Mouse (Mus musculus) midbrain, embryonic 11.5 days (tissue): ENCODE measurements around the gene Snapc4. TPM values are rescaled to one million over a fixed set of nuclear protein-coding genes. Genes with fewer than 3 reads are reported as not detected.

Source experiments
- ATAC-seq: fragments of 200-750 bp; cut with Nextera tagmentation; 2 replicates; pipeline ENCODE4 v1.8.0; 2017; ENCODE audit warnings: moderate TSS enrichment, moderate library complexity; ENCODE audit not compliant: low FRiP score
- DNase-seq: peaks from one replicate; pipeline ENCODE4 v3.0.0; 2015; ENCODE audit warnings: low spot score; ENCODE audit errors: missing footprints
- H3K27ac ChIP-seq: fragments of 300-500 bp; sonication (generic); 2 replicates; pipeline ENCODE4 v1.5.1; 2014; ENCODE audit warnings: low read depth, low read length
- H3K27me3 ChIP-seq: fragments of 300-500 bp; sonication (generic); 2 replicates; pipeline ENCODE4 v1.6.1; 2014; ENCODE audit warnings: mild to moderate bottlenecking, low read length, moderate library complexity, mixed read lengths; ENCODE audit not compliant: control insufficient read depth, insufficient read depth
- H3K36me3 ChIP-seq: fragments of 300-500 bp; sonication (generic); 2 replicates; pipeline ENCODE4 v1.6.1; 2014; ENCODE audit warnings: mild to moderate bottlenecking, low read length, moderate library complexity, mixed read lengths; ENCODE audit not compliant: control insufficient read depth, insufficient read depth
- H3K4me1 ChIP-seq: fragments of 300-500 bp; sonication (generic); 2 replicates; pipeline ENCODE4 v1.6.1; 2014; ENCODE audit warnings: low read length; ENCODE audit not compliant: control insufficient read depth, insufficient read depth
- H3K4me2 ChIP-seq: fragments of 300-500 bp; sonication (generic); 2 replicates; pipeline ENCODE4 v1.6.1; 2014; ENCODE audit warnings: mild to moderate bottlenecking, moderate library complexity
- H3K4me3 ChIP-seq: fragments of 300-500 bp; sonication (generic); 2 replicates; pipeline ENCODE4 v1.5.1; 2014; ENCODE audit warnings: low read depth, low read length
- H3K9ac ChIP-seq: fragments of 300-500 bp; sonication (generic); 2 replicates; pipeline ENCODE4 v1.6.1; 2014; ENCODE audit warnings: low read length
- H3K9me3 ChIP-seq: fragments of 300-500 bp; sonication (generic); 2 replicates; pipeline ENCODE4 v1.6.1; 2016; ENCODE audit warnings: low read length; ENCODE audit not compliant: control insufficient read depth
- WGBS: fragments of 180-500 bp; shearing (Covaris S2); extraction: QIAGEN DNeasy Blood & Tissue Kit; methylation state at CpG from one replicate; pipeline ENCODE4 v1.1.7; 2014; 5-methylcytosine and 5-hydroxymethylcytosine counted together
- polyA plus RNA-seq: library from polyadenylated mRNA; unstranded; fragments of >200 nt; fragmentation: Nextera tagmentation; extraction: Ambion mirVana; gene quantifications from 2 replicates; pipeline ENCODE4 v1.2.1, GENCODE M21; 2014

The Snapc4 gene
- polyA plus RNA-seq, 1 experiment from 2014 or later: 22.5 TPM

DNA sequence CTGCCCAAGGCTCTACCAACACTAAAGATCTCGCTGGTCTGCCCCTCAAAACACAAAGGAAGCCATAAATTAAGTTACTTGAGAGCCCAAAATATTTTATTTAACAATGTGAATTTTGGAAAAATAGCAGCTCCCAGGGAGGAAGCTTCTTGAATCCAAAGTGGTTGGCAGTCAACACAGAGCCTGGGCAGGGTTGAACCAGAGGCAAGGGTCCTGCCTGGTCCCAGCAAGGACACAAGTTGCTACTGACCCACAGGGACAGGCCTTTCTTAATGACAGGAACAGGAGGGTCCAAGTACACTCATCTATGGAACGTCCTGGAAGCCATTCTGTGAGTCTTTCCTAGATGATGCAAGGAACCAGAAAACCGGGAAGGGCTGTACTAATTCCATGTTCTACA, 28.9 kb upstream of the Snapc4 start:
- Histone ChIP-seq H3K4me2 (no peak overlapping the region), H3K27ac (no peak overlapping the region), H3K27me3 (no peaks in the 10 kb centered on the region), H3K4me1 (peaks cover 22% of the 10 kb centered on the region), H3K9ac (no peak overlapping the region), H3K4me3 (peak overlapping the region; percentile 92; the same call in 1 of the 2 replicates), H3K36me3 (peaks cover 9% of the 10 kb centered on the region; the same call in 1 of the 2 replicates), H3K9me3 (no peaks in the 10 kb centered on the region)
- DNase-seq (no peak), ATAC-seq (peak; percentile 54; the same call in 1 of the 2 replicates)
- WGBS: 59% methylated on average over 3 of the region's 3 CpGs

DNA sequence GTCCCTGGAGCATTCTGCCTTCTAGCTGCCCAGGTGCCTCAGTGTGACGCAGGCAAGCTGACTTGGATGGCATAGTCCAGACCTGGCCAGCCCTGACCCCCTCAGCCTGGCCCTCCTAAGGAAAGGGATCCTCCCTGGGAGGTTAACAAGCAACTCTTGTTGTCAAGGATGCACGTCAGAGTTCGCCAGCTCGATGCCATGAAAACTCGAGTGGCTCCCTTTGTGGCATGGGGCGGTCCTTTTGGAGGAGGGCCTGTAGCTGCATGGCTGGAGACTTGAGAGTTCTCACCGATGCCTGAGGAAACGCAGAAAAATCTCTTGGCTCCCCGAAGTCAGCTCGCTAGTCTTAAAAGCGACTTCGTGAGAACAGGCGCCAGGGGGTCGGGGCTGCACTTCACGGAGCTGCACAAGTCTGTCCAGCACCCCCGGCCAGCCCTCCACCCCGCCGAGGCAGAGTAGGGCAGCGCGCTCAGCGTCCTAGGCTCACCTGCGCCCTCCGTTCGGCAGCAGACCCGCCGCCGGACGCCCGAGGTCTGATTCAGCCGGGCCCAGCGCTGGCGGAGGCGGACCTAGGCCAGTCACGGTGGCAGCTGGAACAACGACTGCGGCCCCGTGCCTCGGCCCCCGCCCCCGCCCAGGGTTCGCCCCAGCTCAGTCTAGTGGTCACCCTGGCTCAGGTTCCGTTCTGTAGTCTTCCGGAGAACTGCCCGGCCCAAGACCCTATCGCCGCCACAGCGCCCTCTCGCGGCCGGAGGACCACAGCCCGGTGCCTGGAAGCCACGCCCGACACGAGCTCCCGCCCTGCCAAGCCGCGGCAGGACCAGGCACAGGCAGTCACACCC, 28.3 kb upstream of the Snapc4 start, which contains the start of gene Inpp5e:
Gene Inpp5e, minus strand, starts transcription at position 689 of the 842 bp plus-strand sequence.
- no peaks in the 10 kb centered on the region for H3K9me3 ChIP-seq
- ATAC-seq (peak; percentile 95), DNase-seq (peak; percentile 100)
- H3K4me1 ChIP-seq: peaks cover 22% of the 10 kb centered on the region
- H3K4me2 ChIP-seq: peak within 1 kb of the TSS; percentile 92
- H3K36me3 ChIP-seq: peaks cover 6% of the 10 kb centered on the region; the same call in 1 of the 2 replicates
- H3K9ac ChIP-seq: peak within 1 kb of the TSS; percentile 95
- H3K4me3 ChIP-seq: peak within 1 kb of the TSS; percentile 92
- WGBS: 1% methylated on average over 57 of the region's 57 CpGs
- H3K27ac ChIP-seq: peak within 1 kb of the TSS; percentile 44; the same call in 1 of the 2 replicates
- H3K27me3 ChIP-seq: no peaks in the 10 kb centered on the region

DNA sequence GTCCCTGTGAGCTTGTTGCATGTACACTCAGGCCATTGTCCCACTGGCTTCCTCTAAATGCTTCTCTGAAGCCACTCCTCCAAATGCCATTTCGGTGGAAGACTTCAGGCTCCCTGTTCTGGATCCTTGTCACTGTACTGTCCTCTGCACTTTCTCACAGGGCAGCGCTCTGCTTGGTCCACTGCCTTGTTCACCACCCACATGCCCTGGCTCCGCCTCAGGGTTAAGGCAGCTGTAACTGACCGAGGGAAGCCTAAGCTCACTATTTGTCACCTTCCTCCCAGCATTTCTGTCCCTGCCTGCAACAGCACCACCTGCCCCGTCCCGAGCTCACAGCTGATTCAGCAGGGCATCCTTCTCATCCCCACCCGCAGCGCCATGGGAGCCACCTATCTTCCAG, 22.9 kb upstream of the Snapc4 start:
- Histone ChIP-seq H3K27ac (no peak overlapping the region), H3K27me3 (no peaks in the 10 kb centered on the region), H3K9me3 (no peaks in the 10 kb centered on the region), H3K36me3 (peaks cover 17% of the 10 kb centered on the region), H3K4me2 (no peak overlapping the region), H3K4me3 (no peak overlapping the region), H3K9ac (no peak overlapping the region), H3K4me1 (peaks cover 21% of the 10 kb centered on the region)
- no peak for DNase-seq
- 85% methylated on average over 8 of the region's 8 CpGs for WGBS
- no peak for ATAC-seq

DNA sequence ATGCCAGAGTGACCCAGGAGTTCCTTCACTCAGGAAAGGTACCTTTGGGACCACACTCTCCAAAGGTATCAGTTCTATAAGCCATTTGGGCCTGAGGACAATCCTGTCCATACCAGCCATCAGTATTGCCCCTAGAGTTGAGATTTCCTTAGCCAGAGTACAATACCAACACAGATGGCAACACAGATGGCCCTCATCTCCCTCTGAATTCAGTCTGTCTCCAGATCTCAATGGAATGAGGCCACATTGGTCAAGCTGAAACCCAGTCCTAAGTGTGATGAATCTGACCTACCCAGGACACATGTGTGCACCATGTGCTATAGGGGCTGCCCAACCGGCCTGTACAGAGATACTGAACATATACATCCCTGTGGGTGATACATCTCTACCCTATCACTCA, 21.8 kb upstream of the Snapc4 start:
- Histone ChIP-seq H3K4me2 (no peak overlapping the region), H3K4me3 (no peak overlapping the region), H3K36me3 (peaks cover 22% of the 10 kb centered on the region), H3K27ac (no peak overlapping the region), H3K27me3 (no peaks in the 10 kb centered on the region), H3K4me1 (peaks cover 13% of the 10 kb centered on the region), H3K9me3 (no peaks in the 10 kb centered on the region), H3K9ac (no peak overlapping the region)
- ATAC-seq (no peak), DNase-seq (no peak)
- 100% methylated on average over 1 of the region's 1 CpGs for WGBS

- Histone ChIP-seq H3K4me2 (no peak overlapping the region), H3K9ac (no peak overlapping the region), H3K9me3 (no peaks in the 10 kb centered on the region), H3K4me1 (peaks cover 5% of the 10 kb centered on the region), H3K4me3 (no peak overlapping the region), H3K36me3 (peaks cover 29% of the 10 kb centered on the region), H3K27me3 (no peaks in the 10 kb centered on the region), H3K27ac (no peak overlapping the region)
- 89% methylated on average over 4 of the region's 4 CpGs for WGBS
- DNase-seq (no peak), ATAC-seq (no peak)
Observed at GRCm38 (mm10) chr2:26401023-26401422, 20.6 kb upstream of the Snapc4 start.

DNA sequence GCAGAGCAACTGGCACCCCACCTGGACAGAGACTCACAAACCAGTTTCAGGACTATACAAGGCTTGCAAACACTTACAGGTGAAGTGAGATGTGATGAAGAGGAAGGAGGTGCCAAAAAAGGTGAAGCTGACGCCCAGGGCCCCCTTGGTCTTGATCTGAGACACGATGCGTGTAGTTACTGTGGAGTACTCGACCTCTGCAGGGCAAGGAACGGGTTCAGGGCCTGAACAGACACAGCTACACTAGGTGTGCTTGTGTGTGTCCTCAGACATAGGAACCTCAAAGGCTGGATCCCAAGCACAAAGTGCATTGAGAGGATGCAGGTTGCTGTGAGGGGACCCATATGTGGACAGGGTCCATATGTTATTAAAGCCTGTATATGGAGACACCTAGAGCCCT, 19.8 kb upstream of the Snapc4 start:
- Histone ChIP-seq H3K4me3 (no peak overlapping the region), H3K9me3 (no peaks in the 10 kb centered on the region), H3K4me1 (no peaks in the 10 kb centered on the region), H3K36me3 (peaks cover 35% of the 10 kb centered on the region), H3K4me2 (no peak overlapping the region), H3K27me3 (no peaks in the 10 kb centered on the region), H3K27ac (no peak overlapping the region), H3K9ac (no peak overlapping the region)
- DNase-seq (peak; percentile 68), ATAC-seq (no peak)
- WGBS: 91% methylated on average over 5 of the region's 5 CpGs

GRCm38 (mm10) chr2:26399647-26400046, 19.2 kb upstream of the Snapc4 start:
- 91% methylated on average over 5 of the region's 5 CpGs for WGBS

DNA sequence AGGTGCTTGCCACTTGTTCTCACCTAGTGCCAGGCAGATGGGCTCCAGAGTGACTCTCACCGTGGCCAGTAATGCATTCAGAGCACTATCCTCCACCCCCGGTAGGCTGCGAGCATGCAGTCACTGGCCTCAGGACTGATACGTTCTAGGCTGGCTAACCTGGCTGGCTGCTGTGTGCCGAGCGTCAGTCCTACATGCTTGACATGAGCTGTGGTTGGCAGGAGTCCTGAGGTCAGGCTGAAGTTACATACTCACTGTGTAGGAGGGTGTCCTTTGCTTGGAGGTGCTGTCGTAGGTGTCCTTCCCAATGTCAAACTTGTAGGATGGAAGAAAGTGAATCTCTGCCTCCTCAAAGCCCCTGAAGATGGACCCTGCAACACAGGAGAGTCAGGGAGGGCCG, 18.5 kb upstream of the Snapc4 start:
- H3K4me1 ChIP-seq: no peaks in the 10 kb centered on the region
- no peak overlapping the region for H3K27ac ChIP-seq
- H3K9me3 ChIP-seq: no peaks in the 10 kb centered on the region
- 92% methylated on average over 8 of the region's 8 CpGs for WGBS
- peaks cover 46% of the 10 kb centered on the region for H3K36me3 ChIP-seq
- DNase-seq (no peak), ATAC-seq (no peak)
- no peaks in the 10 kb centered on the region for H3K27me3 ChIP-seq
- no peak overlapping the region for H3K4me2 ChIP-seq
- H3K9ac ChIP-seq: no peak overlapping the region
- H3K4me3 ChIP-seq: no peak overlapping the region

More at GRCm38 (mm10) chr2:26399647-26400046, 19.2 kb upstream of the Snapc4 start:
- H3K27me3 ChIP-seq: no peaks in the 10 kb centered on the region
- H3K9me3 ChIP-seq: no peaks in the 10 kb centered on the region
- DNase-seq: no peak
- ATAC-seq: no peak
- H3K4me2 ChIP-seq: no peak overlapping the region
- H3K4me1 ChIP-seq: no peaks in the 10 kb centered on the region
- H3K4me3 ChIP-seq: no peak overlapping the region
- no peak overlapping the region for H3K9ac ChIP-seq
- H3K27ac ChIP-seq: no peak overlapping the region
- peaks cover 42% of the 10 kb centered on the region for H3K36me3 ChIP-seq

- Histone ChIP-seq H3K4me3 (no peak overlapping the region), H3K36me3 (peaks cover 59% of the 10 kb centered on the region), H3K9me3 (no peaks in the 10 kb centered on the region), H3K4me1 (peaks cover 15% of the 10 kb centered on the region), H3K9ac (no peak overlapping the region), H3K4me2 (no peak overlapping the region), H3K27ac (no peak overlapping the region), H3K27me3 (no peaks in the 10 kb centered on the region)
- ATAC-seq (no peak), DNase-seq (no peak)
- 92% methylated on average over 6 of the region's 6 CpGs for WGBS
Observed at GRCm38 (mm10) chr2:26391617-26392016, 11.2 kb upstream of the Snapc4 start.
